Mouse (Mus musculus) heart, adult 2 months (tissue): ENCODE measurements around the gene Itga9.
A peak's percentile ranks its signal among the peaks of the same experiment; 100 is the strongest.

Source experiments
- CTCF ChIP-seq: fragments of 200-600 bp; IDR thresholded peaks from 2 replicates; pipeline ENCODE4 v1.8.1; 2022; ENCODE audit warnings: antibody characterized with exemption, mild to moderate bottlenecking, moderate library complexity
- EP300 ChIP-seq: fragments of 200-500 bp; IDR thresholded peaks from 2 replicates; pipeline ENCODE4 v1.6.1; 2011; ENCODE audit warnings: low read depth, low read length, control low read depth; ENCODE audit not compliant: insufficient read depth
- POLR2A ChIP-seq: fragments of 200-500 bp; IDR thresholded peaks from 2 replicates; pipeline ENCODE4 v1.6.1; 2011; ENCODE audit warnings: mild to moderate bottlenecking, low read depth, low read length, control low read depth; ENCODE audit not compliant: insufficient read depth

DNA sequence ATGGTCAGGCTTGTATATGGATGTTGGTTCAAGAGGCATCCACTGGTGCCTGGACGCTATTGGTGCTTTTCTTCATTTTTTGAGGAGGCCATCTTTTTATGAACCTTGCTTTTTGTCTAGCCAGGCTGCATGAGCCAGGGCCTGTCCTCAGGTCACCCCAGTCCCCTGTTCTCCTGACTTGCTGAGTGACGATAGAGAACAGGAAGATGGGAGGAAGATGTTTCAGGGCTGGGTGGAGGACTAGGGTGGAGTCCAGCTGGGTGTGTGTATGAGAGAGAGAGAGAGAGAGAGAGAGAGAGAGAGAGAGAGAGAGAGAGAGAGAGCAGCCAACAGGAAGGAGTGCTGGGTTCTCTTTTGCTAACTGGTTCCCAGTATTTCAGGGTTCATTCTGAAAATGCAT is 130.6 kb downstream of the Itga9 start:
- 0 out of 2 replicates have a peak, but pooled peaks have one; percentile 4 for TF ChIP-seq POLR2A
- no peak for TF ChIP-seq CTCF
- TF ChIP-seq EP300: no peak
